Mouse (Mus musculus): ENCODE measurements at regions not wholly inside any gene's neighbourhood (a gene's known extent, or its start where the extent isn't known, plus 50 kb on each side); places are given as distances from the start of the nearest gene placed in this dataset.

- Histone ChIP-seq H3K36me3 (no peaks in the 10 kb centered on the region), H3K4me3 (no peak overlapping the region), H3K27ac (no peak overlapping the region), H3K4me1 (no peaks in the 10 kb centered on the region), H3K27me3 (ENCODE audit: insufficient read depth, poor library complexity, severe bottlenecking) (no peaks in the 10 kb centered on the region), H3K9me3 (no peaks in the 10 kb centered on the region)
- DNase-seq (ENCODE audit: low spot score), result no peak
- WGBS, result 84% methylated on average over 1 of the region's 1 CpGs
Measured at GRCm38 (mm10) chr15:43926034-43926433, 3791.9 kb downstream of the 9330182O14Rik start.

GRCm38 (mm10) chr15:43933608-43934007, 3799.4 kb downstream of the 9330182O14Rik start:
- no peak for DNase-seq (ENCODE audit: low spot score)
- Histone ChIP-seq H3K4me3 (no peak overlapping the region), H3K27ac (no peak overlapping the region), H3K27me3 (ENCODE audit: insufficient read depth, poor library complexity, severe bottlenecking) (no peaks in the 10 kb centered on the region), H3K9me3 (no peaks in the 10 kb centered on the region), H3K36me3 (no peaks in the 10 kb centered on the region), H3K4me1 (no peaks in the 10 kb centered on the region)
- WGBS, result 56% methylated on average over 1 of the region's 1 CpGs

GRCm38 (mm10) chr15:43940424-43940823, 3806.3 kb downstream of the 9330182O14Rik start:
- H3K27me3 ChIP-seq (ENCODE audit: insufficient read depth, poor library complexity, severe bottlenecking), result no peaks in the 10 kb centered on the region
- H3K4me1 ChIP-seq, result no peaks in the 10 kb centered on the region
- no peaks in the 10 kb centered on the region for H3K9me3 ChIP-seq
- no peak for DNase-seq (ENCODE audit: low spot score)
- H3K36me3 ChIP-seq, result no peaks in the 10 kb centered on the region
- WGBS, result 66% methylated on average over 2 of the region's 2 CpGs
- H3K27ac ChIP-seq, result no peak overlapping the region
- no peak overlapping the region for H3K4me3 ChIP-seq

- Histone ChIP-seq H3K4me1 (no peaks in the 10 kb centered on the region), H3K27ac (no peak overlapping the region), H3K27me3 (ENCODE audit: insufficient read depth, poor library complexity, severe bottlenecking) (no peaks in the 10 kb centered on the region), H3K4me3 (no peak overlapping the region), H3K9me3 (no peaks in the 10 kb centered on the region), H3K36me3 (no peaks in the 10 kb centered on the region)
- no peak for DNase-seq (ENCODE audit: low spot score)
- WGBS, result 78% methylated on average over 4 of the region's 4 CpGs
Measured at GRCm38 (mm10) chr15:43940905-43941304, 3806.7 kb downstream of the 9330182O14Rik start.

GRCm38 (mm10) chr15:43942002-43942660, 3808.0 kb downstream of the 9330182O14Rik start:
- no peak overlapping the region for H3K4me3 ChIP-seq
- no peaks in the 10 kb centered on the region for H3K27me3 ChIP-seq (ENCODE audit: insufficient read depth, poor library complexity, severe bottlenecking)
- no peak for DNase-seq (ENCODE audit: low spot score)
- H3K27ac ChIP-seq, result no peak overlapping the region
- no peaks in the 10 kb centered on the region for H3K4me1 ChIP-seq
- 76% methylated on average over 2 of the region's 2 CpGs for WGBS
- no peaks in the 10 kb centered on the region for H3K9me3 ChIP-seq
- H3K36me3 ChIP-seq, result no peaks in the 10 kb centered on the region

- H3K36me3 ChIP-seq, result no peaks in the 10 kb centered on the region
- H3K4me3 ChIP-seq, result no peak overlapping the region
- H3K27me3 ChIP-seq (ENCODE audit: insufficient read depth, poor library complexity, severe bottlenecking), result no peaks in the 10 kb centered on the region
- H3K27ac ChIP-seq, result no peak overlapping the region
- H3K9me3 ChIP-seq, result no peaks in the 10 kb centered on the region
- no peaks in the 10 kb centered on the region for H3K4me1 ChIP-seq
- no peak for DNase-seq (ENCODE audit: low spot score)
Measured at GRCm38 (mm10) chr15:43984991-43985390, 3850.8 kb downstream of the 9330182O14Rik start.

GRCm38 (mm10) chr15:43991229-43991628, 3857.1 kb downstream of the 9330182O14Rik start:
- no peak overlapping the region for H3K27ac ChIP-seq
- H3K36me3 ChIP-seq, result no peaks in the 10 kb centered on the region
- DNase-seq (ENCODE audit: low spot score), result no peak
- WGBS, result 45% methylated on average over 1 of the region's 1 CpGs
- H3K4me3 ChIP-seq, result no peak overlapping the region
- H3K4me1 ChIP-seq, result no peaks in the 10 kb centered on the region
- H3K27me3 ChIP-seq (ENCODE audit: insufficient read depth, poor library complexity, severe bottlenecking), result no peaks in the 10 kb centered on the region
- no peaks in the 10 kb centered on the region for H3K9me3 ChIP-seq

- H3K36me3 ChIP-seq, result no peaks in the 10 kb centered on the region
- H3K4me3 ChIP-seq, result no peak overlapping the region
- H3K27ac ChIP-seq, result no peak overlapping the region
- no peaks in the 10 kb centered on the region for H3K9me3 ChIP-seq
- no peak for DNase-seq (ENCODE audit: low spot score)
- no peaks in the 10 kb centered on the region for H3K4me1 ChIP-seq
- no peaks in the 10 kb centered on the region for H3K27me3 ChIP-seq (ENCODE audit: insufficient read depth, poor library complexity, severe bottlenecking)
Measured at GRCm38 (mm10) chr15:43992936-43993335, 3858.8 kb downstream of the 9330182O14Rik start.

- Histone ChIP-seq H3K36me3 (no peaks in the 10 kb centered on the region), H3K4me1 (0 out of 2 replicates have a peak, but pooled peaks cover 3% of the 10 kb centered on the region), H3K27ac (no peak overlapping the region), H3K4me3 (no peak overlapping the region), H3K9me3 (no peaks in the 10 kb centered on the region), H3K27me3 (ENCODE audit: insufficient read depth, poor library complexity, severe bottlenecking) (no peaks in the 10 kb centered on the region)
- DNase-seq (ENCODE audit: low spot score), result peak; percentile 73
- WGBS, result 42% methylated on average over 6 of the region's 6 CpGs
Measured at GRCm38 (mm10) chr15:44026468-44027028, 3892.4 kb downstream of the 9330182O14Rik start.

- H3K27me3 ChIP-seq (ENCODE audit: insufficient read depth, poor library complexity, severe bottlenecking), result no peaks in the 10 kb centered on the region
- no peaks in the 10 kb centered on the region for H3K9me3 ChIP-seq
- no peak overlapping the region for H3K27ac ChIP-seq
- H3K4me1 ChIP-seq, result no peaks in the 10 kb centered on the region
- H3K4me3 ChIP-seq, result no peak overlapping the region
- no peak for DNase-seq (ENCODE audit: low spot score)
- H3K36me3 ChIP-seq, result no peaks in the 10 kb centered on the region
Measured at GRCm38 (mm10) chr15:44035900-44036299, 3901.7 kb downstream of the 9330182O14Rik start.

- no peak for DNase-seq (ENCODE audit: low spot score)
- Histone ChIP-seq H3K9me3 (no peaks in the 10 kb centered on the region), H3K27me3 (ENCODE audit: insufficient read depth, poor library complexity, severe bottlenecking) (no peaks in the 10 kb centered on the region), H3K27ac (no peak overlapping the region), H3K36me3 (no peaks in the 10 kb centered on the region), H3K4me3 (no peak overlapping the region), H3K4me1 (no peaks in the 10 kb centered on the region)
Measured at GRCm38 (mm10) chr15:44037893-44038292, 3903.7 kb downstream of the 9330182O14Rik start.

- no peak overlapping the region for H3K4me3 ChIP-seq
- no peak overlapping the region for H3K27ac ChIP-seq
- no peaks in the 10 kb centered on the region for H3K27me3 ChIP-seq (ENCODE audit: insufficient read depth, poor library complexity, severe bottlenecking)
- H3K9me3 ChIP-seq, result no peaks in the 10 kb centered on the region
- no peaks in the 10 kb centered on the region for H3K36me3 ChIP-seq
- no peaks in the 10 kb centered on the region for H3K4me1 ChIP-seq
- DNase-seq (ENCODE audit: low spot score), result no peak
- 64% methylated on average over 1 of the region's 1 CpGs for WGBS
Measured at GRCm38 (mm10) chr15:44050565-44051274, 3916.6 kb downstream of the 9330182O14Rik start.

GRCm38 (mm10) chr15:44064855-44065254, 3930.7 kb downstream of the 9330182O14Rik start:
- WGBS, result 80% methylated on average over 2 of the region's 2 CpGs
- H3K27ac ChIP-seq, result no peak overlapping the region
- H3K9me3 ChIP-seq, result no peaks in the 10 kb centered on the region
- no peaks in the 10 kb centered on the region for H3K4me1 ChIP-seq
- no peak overlapping the region for H3K4me3 ChIP-seq
- DNase-seq (ENCODE audit: low spot score), result no peak
- H3K27me3 ChIP-seq (ENCODE audit: insufficient read depth, poor library complexity, severe bottlenecking), result no peaks in the 10 kb centered on the region
- no peaks in the 10 kb centered on the region for H3K36me3 ChIP-seq
